Mouse (Mus musculus) liver, postnatal 0 days (tissue): ENCODE measurements around the gene Tal1.
A peak's percentile ranks its signal among the peaks of the same experiment; 100 is the strongest.

ENCODE experiments used
- CTCF ChIP-seq: sonication (generic); IDR thresholded peaks from 2 replicates; pipeline ENCODE4 v1.5.1; 2016; ENCODE audit warnings: antibody characterized with exemption, low read depth
- EP300 ChIP-seq: IDR thresholded peaks from 2 replicates; pipeline ENCODE4 v1.6.1; 2016; ENCODE audit warnings: antibody characterized with exemption, low read depth, mild to moderate bottlenecking

- TF ChIP-seq CTCF (peak; percentile 99), EP300 (no peak)
Observed at GRCm38 (mm10) chr4:115085522-115086095, 29.4 kb downstream of the Tal1 start.
